Mouse (Mus musculus) T-helper 17 cell (primary cell): Measurements from ENCODE around the gene Iqsec2.

ENCODE experiments used
- in situ Hi-C, 2 experiments: fragments of 300-600 bp; cut with MboI, MseI; formaldehyde crosslinking; loops; 1 replicate in 1 of 2; 2 replicates in 1 of 2; pipeline ENCODE4 v1.15.1; 2025; ENCODE audit warnings: high pct_unique_total_duplicates in 2 of 2

Iqsec2 gene

DNA sequence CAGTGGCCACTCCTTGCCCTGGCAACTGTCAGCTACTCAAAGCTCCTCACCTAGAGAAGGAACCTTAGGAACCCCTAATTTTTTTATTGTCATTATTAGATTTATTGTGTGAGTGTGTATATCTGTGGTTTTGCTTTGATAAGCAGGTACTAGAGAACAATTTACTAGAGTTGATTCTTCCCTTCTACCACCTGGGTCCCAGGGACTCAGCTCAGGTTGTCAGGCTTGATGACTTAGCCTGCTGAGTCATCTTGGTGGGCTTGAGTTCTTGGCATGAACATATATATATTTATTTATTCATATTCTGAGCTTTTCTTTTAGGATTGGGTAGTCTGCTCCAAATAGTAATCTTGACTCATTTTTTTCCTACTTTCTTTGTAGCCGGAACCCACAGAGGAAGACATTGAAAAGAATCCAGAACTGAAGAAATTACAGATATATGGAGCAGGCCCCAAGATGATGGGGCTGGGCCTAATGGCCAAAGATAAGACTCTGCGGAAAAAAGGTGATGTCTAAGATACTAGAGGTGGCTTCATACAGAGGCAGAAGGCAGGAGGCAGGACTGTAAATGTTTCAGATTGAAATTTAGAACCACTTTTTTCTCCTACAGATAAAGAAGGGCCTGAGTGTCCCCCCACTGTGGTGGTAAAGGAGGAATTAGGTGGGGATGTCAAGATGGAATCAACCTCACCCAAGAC lies 100.6 kb downstream of the Iqsec2 start:
- in situ Hi-C loops, result loop anchor here in 1 of 2 experiments (5.0 kb wide), 1 partner anchor 63 kb away; no protein-coding TSS in a partner anchor

- in situ Hi-C loops, result loop anchor here in 1 of 2 experiments (25.0 kb wide), 1 partner anchor 384 kb away; no protein-coding TSS in a partner anchor
These were observed 127.1 kb downstream of the Iqsec2 start for GRCm38 (mm10) chrX:152271189-152271588.
